Mouse (Mus musculus): ENCODE measurements around the gene Wipf2.

- TF ChIP-seq CTCF (IDR thresholded peaks at IDR 0.05; ENCODE audit: extremely low read depth, insufficient read length, insufficient replicate concordance, low read depth, low read length) (no peak), POLR2A (IDR thresholded peaks at IDR 0.05; ENCODE audit: low read depth, low read length) (no peak)
Observed at GRCm38 (mm10) chr11:98910415-98910814, 47.0 kb downstream of the Wipf2 start.

Measured in small intestine, adult 2 months (tissue).